Mouse (Mus musculus): ENCODE results near the gene Pvalb. TPM values are rescaled to one million over a fixed set of nuclear protein-coding genes. Genes with fewer than 3 reads are reported as not detected.

The Pvalb gene
- total and polyA plus RNA-seq, 3 experiments = not detected

DNA sequence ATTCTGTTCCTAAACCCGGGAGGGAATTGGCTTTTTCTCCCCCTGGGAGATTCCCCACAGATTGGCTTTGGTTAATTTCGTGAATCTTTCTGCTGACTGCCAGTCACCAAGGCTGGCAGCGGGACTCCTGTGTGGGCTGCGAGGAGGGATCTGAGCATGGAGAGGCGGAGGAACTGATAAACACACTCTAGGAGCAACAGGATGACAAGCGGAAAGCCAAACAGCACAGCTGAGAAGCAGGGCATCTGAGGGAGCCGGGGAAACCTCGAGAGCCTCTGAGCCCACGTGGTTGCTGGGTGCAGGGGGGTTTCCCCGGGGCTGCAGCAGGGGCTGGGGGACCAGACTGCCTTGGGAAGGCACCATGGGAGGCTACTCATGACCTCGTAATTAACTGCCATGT, 36.6 kb downstream of the Pvalb start:
- peaks cover 2% of the 10 kb centered on the region for H3K79me2 ChIP-seq (ENCODE audit: control insufficient read depth, insufficient read depth, low read length, poor library complexity)
- no peak for DNase-seq (ENCODE audit: low read depth, low spot score)
- H3K36me3 ChIP-seq (ENCODE audit: control insufficient read depth in 1 of 2, insufficient read depth in 2 of 2, low read length in 2 of 2) = no peaks in the 10 kb centered on the region
- H3K9ac ChIP-seq (ENCODE audit: control insufficient read depth, low read depth, low read length, poor library complexity, severe bottlenecking) = no peak overlapping the region
- no peaks in the 10 kb centered on the region for H3K9me3 ChIP-seq (replicated peaks; ENCODE audit: insufficient read depth, low read length)
- H3K4me3 ChIP-seq (ENCODE audit: control insufficient read depth in 1 of 2, insufficient read depth in 1 of 2, low read depth in 2 of 2, low read length in 2 of 2) = no peak overlapping the region
- H3K4me1 ChIP-seq (ENCODE audit: control insufficient read depth in 1 of 2, insufficient read depth in 2 of 2, low read length in 2 of 2) = peaks cover 0 to 5% of the 10 kb centered on the region in 2 experiments; a peak in 1 of 4 replicates
- H3K27ac ChIP-seq (ENCODE audit: control insufficient read depth, low read depth, low read length) = no peak overlapping the region
- no peaks in the 10 kb centered on the region for H3K27me3 ChIP-seq (ENCODE audit: control insufficient read depth in 1 of 2, insufficient read depth in 2 of 2, low read length in 2 of 2)
- no peak for TF ChIP-seq RCOR1 (IDR thresholded peaks at IDR 0.05; ENCODE audit: low read depth, low read length)
- TF ChIP-seq E2F4 (IDR thresholded peaks at IDR 0.05; ENCODE audit: borderline replicate concordance, low read depth, low read length) = no peak
- no peak for TF ChIP-seq JUND (IDR thresholded peaks at IDR 0.05; ENCODE audit: low read depth, low read length)
- no peak for TF ChIP-seq POLR2A (IDR thresholded peaks at IDR 0.05; ENCODE audit: control insufficient read depth in 1 of 2, insufficient read depth in 1 of 2, low read depth in 1 of 2, low read length in 2 of 2, poor library complexity in 1 of 2)
- TF ChIP-seq CHD2 (IDR thresholded peaks at IDR 0.05; ENCODE audit: low read length) = no peak
- TF ChIP-seq MYC (IDR thresholded peaks at IDR 0.05; ENCODE audit: low read depth, low read length) = no peak
- no peak for TF ChIP-seq MAX (IDR thresholded peaks at IDR 0.05; ENCODE audit: low read length)
- no peak for TF ChIP-seq TBP (IDR thresholded peaks at IDR 0.05; ENCODE audit: low read depth, low read length)

DNA sequence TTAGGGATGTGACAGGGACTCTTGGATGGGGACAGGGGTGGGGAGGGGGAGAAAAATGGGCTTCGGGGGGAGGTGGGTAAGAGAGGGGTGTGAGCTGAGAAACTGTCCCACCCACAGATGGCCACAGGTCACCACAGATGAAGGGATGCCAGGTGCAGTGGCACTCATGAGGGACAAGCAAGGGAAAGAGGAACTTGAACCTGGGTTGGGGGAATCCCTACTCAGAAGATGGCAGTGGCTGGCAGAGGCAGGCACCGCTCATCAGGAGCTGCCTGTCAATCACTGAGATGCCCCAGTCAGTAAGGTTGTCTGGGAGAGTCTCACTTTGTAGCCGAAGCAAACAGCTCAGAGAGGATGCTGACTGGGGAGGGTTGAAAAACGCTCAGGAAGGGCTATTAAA, 40.9 kb downstream of the Pvalb start:
- H3K79me2 ChIP-seq (ENCODE audit: control insufficient read depth, insufficient read depth, low read length, poor library complexity) = no peaks in the 10 kb centered on the region
- no peaks in the 10 kb centered on the region for H3K27me3 ChIP-seq (ENCODE audit: control insufficient read depth in 1 of 2, insufficient read depth in 2 of 2, low read length in 2 of 2)
- no peak overlapping the region for H3K27ac ChIP-seq (ENCODE audit: control insufficient read depth, low read depth, low read length)
- H3K9me3 ChIP-seq (replicated peaks; ENCODE audit: insufficient read depth, low read length) = no peaks in the 10 kb centered on the region
- TF ChIP-seq ELF1 (IDR thresholded peaks at IDR 0.05; ENCODE audit: low read depth, low read length) (no peak), TBP (IDR thresholded peaks at IDR 0.05; ENCODE audit: low read depth, low read length) (no peak), SIN3A (IDR thresholded peaks at IDR 0.05; ENCODE audit: low read length) (no peak), ZNF384 (IDR thresholded peaks at IDR 0.05; ENCODE audit: low read depth, low read length) (no peak), E2F4 (IDR thresholded peaks at IDR 0.05; ENCODE audit: borderline replicate concordance, low read depth, low read length) (no peak), USF1 (IDR thresholded peaks at IDR 0.05; ENCODE audit: low read depth, low read length) (no peak), MXI1 (IDR thresholded peaks at IDR 0.05; ENCODE audit: low read depth, low read length) (no peak), EP300 (IDR thresholded peaks at IDR 0.05; ENCODE audit: low read depth in 1 of 2, low read length in 2 of 2) (no peak), ETS1 (IDR thresholded peaks at IDR 0.05; ENCODE audit: low read depth, low read length) (no peak), UBTF (IDR thresholded peaks at IDR 0.05; ENCODE audit: borderline replicate concordance, insufficient read depth, low read depth, low read length) (no peak), POLR2AphosphoS5 (IDR thresholded peaks at IDR 0.05; ENCODE audit: borderline replicate concordance, low read depth, low read length) (no peak), HCFC1 (IDR thresholded peaks at IDR 0.05; ENCODE audit: low read depth, low read length) (no peak), BHLHE40 (IDR thresholded peaks at IDR 0.05; ENCODE audit: borderline replicate concordance, low read depth, low read length) (no peak), JUND (IDR thresholded peaks at IDR 0.05; ENCODE audit: low read depth, low read length) (no peak), SMC3 (IDR thresholded peaks at IDR 0.05; ENCODE audit: low read depth, low read length) (no peak), MAX (IDR thresholded peaks at IDR 0.05; ENCODE audit: low read length) (no peak), MEF2A (IDR thresholded peaks at IDR 0.05; ENCODE audit: extremely low read depth, insufficient replicate concordance, low read depth, low read length, poor library complexity, severe bottlenecking) (no peak), MAZ (IDR thresholded peaks at IDR 0.05; ENCODE audit: low read depth, low read length) (no peak)
- no peak overlapping the region for H3K9ac ChIP-seq (ENCODE audit: control insufficient read depth, low read depth, low read length, poor library complexity, severe bottlenecking)
- no peak overlapping the region for H3K4me3 ChIP-seq (ENCODE audit: control insufficient read depth in 1 of 2, insufficient read depth in 1 of 2, low read depth in 2 of 2, low read length in 2 of 2)
- DNase-seq (ENCODE audit: low read depth, low spot score) = no peak
- H3K4me1 ChIP-seq (ENCODE audit: control insufficient read depth in 1 of 2, insufficient read depth in 2 of 2, low read length in 2 of 2) = no peaks in the 10 kb centered on the region
- H3K36me3 ChIP-seq (ENCODE audit: control insufficient read depth in 1 of 2, insufficient read depth in 2 of 2, low read length in 2 of 2) = no peaks in the 10 kb centered on the region

Data from MEL (cell line).